Mouse (Mus musculus) hindbrain, postnatal 0 days (tissue): ENCODE results near the gene Pik3r1. TPM values are rescaled to one million over a fixed set of nuclear protein-coding genes. Genes with fewer than 3 reads are reported as not detected.
A peak's percentile ranks its signal among the peaks of the same experiment; 100 is the strongest.

ENCODE experiments used
- ATAC-seq: fragments of 200-750 bp; cut with Nextera tagmentation; 2 replicates; pipeline ENCODE4 v1.8.0; 2017; ENCODE audit warnings: mild to moderate bottlenecking, moderate TSS enrichment, moderate library complexity
- DNase-seq: peaks from one replicate; pipeline ENCODE4 v3.0.0-alpha.2; 2015; ENCODE audit warnings: low spot score
- H3K27ac ChIP-seq: fragments of 300-500 bp; sonication (generic); 2 replicates; pipeline ENCODE4 v1.5.1; 2014; ENCODE audit warnings: mild to moderate bottlenecking
- H3K27me3 ChIP-seq: fragments of 300-500 bp; sonication (generic); 2 replicates; pipeline ENCODE4 v1.6.1; 2014; ENCODE audit warnings: low read length, mixed read lengths; ENCODE audit not compliant: insufficient read depth
- H3K36me3 ChIP-seq: fragments of 300-500 bp; sonication (generic); 2 replicates; pipeline ENCODE4 v1.6.1; 2014; ENCODE audit warnings: low read length, mixed read lengths; ENCODE audit not compliant: insufficient read depth
- H3K4me1 ChIP-seq: fragments of 300-500 bp; sonication (generic); 2 replicates; pipeline ENCODE4 v1.6.1; 2014; ENCODE audit warnings: antibody characterized with exemption, low read length, mixed read lengths; ENCODE audit not compliant: insufficient read depth
- H3K4me2 ChIP-seq: fragments of 300-500 bp; sonication (generic); 2 replicates; pipeline ENCODE4 v1.6.1; 2014; ENCODE audit warnings: low read depth, mild to moderate bottlenecking, low read length, moderate library complexity, mixed read lengths
- H3K4me3 ChIP-seq: fragments of 300-500 bp; sonication (generic); 2 replicates; pipeline ENCODE4 v1.5.1; 2014; ENCODE audit warnings: low read length
- H3K9ac ChIP-seq: fragments of 300-500 bp; sonication (generic); replicated peaks from 2 replicates; pipeline ENCODE4 v1.6.1; 2014; ENCODE audit warnings: mild to moderate bottlenecking, low read length, moderate library complexity, mixed read lengths
- H3K9me3 ChIP-seq: fragments of 300-500 bp; sonication (generic); 2 replicates; pipeline ENCODE4 v1.6.1; 2016; ENCODE audit warnings: low read length, mixed read lengths
- CTCF ChIP-seq: IDR thresholded peaks from 2 replicates; pipeline ENCODE4 v1.5.1; 2016; ENCODE audit warnings: antibody characterized with exemption, control low read depth, low read depth
- WGBS: fragments of 180-500 bp; shearing (Covaris S2); extraction: QIAGEN DNeasy Blood & Tissue Kit; methylation state at CpG from one replicate; pipeline ENCODE4 v1.1.7; 2014; 5-methylcytosine and 5-hydroxymethylcytosine counted together
- polyA plus RNA-seq: library from polyadenylated mRNA; unstranded; fragments of >200 nt; fragmentation: Nextera tagmentation; extraction: Ambion mirVana; gene quantifications from 2 replicates; pipeline ENCODE4 v1.2.1, GENCODE M21; 2015
- total RNA-seq: library from RNA; depleted of rRNA; stranded (reverse); fragments of >200 nt; gene quantifications from 2 replicates; pipeline ENCODE4 v1.2.3, GENCODE M21; 2014

Pik3r1 gene
- total and polyA plus RNA-seq, 2 experiments from 2014 or later: 58.1 to 95.6 TPM

DNA sequence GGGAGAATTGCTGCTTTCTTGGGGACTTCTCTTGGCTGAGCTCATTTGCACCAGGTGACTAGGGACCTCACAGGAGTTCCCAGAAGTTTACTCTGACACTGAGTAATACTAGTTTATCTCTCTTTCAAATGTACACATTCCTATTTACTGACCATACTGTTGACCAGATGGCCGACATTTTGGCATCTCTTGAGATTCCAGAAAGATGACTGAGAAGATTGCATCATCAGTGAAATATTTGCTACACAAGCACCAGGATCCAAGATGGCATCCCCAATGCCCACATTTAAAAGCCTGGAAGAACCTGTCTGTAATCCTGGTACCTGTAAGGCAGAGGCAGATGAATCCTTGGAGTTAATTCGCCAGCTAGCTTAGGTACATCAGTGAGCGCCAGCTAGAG, 41.1 kb downstream of the Pik3r1 start:
- ATAC-seq (no peak), DNase-seq (no peak)
- no peaks in the 10 kb centered on the region for H3K9me3 ChIP-seq
- WGBS: 96% methylated on average over 3 of the region's 3 CpGs
- H3K36me3 ChIP-seq: no peaks in the 10 kb centered on the region
- H3K27ac ChIP-seq: no peak overlapping the region
- no peak for TF ChIP-seq CTCF
- no peak overlapping the region for H3K4me3 ChIP-seq
- no peaks in the 10 kb centered on the region for H3K27me3 ChIP-seq
- H3K4me2 ChIP-seq: no peak overlapping the region
- H3K9ac ChIP-seq: no peak overlapping the region
- H3K4me1 ChIP-seq: peaks cover 5% of the 10 kb centered on the region

GRCm38 (mm10) chr13:101721901-101722595, 46.0 kb downstream of the Pik3r1 start:
- H3K4me2 ChIP-seq: no peak overlapping the region
- no peak overlapping the region for H3K9ac ChIP-seq
- peaks cover 8% of the 10 kb centered on the region; the same call in 1 of the 2 replicates for H3K4me1 ChIP-seq
- WGBS: 79% methylated on average over 9 of the region's 9 CpGs
- no peak for TF ChIP-seq CTCF
- no peak overlapping the region for H3K4me3 ChIP-seq
- no peak for ATAC-seq
- H3K27ac ChIP-seq: no peak overlapping the region
- H3K36me3 ChIP-seq: no peaks in the 10 kb centered on the region
- no peak for DNase-seq
- H3K27me3 ChIP-seq: no peaks in the 10 kb centered on the region
- H3K9me3 ChIP-seq: no peaks in the 10 kb centered on the region

DNA sequence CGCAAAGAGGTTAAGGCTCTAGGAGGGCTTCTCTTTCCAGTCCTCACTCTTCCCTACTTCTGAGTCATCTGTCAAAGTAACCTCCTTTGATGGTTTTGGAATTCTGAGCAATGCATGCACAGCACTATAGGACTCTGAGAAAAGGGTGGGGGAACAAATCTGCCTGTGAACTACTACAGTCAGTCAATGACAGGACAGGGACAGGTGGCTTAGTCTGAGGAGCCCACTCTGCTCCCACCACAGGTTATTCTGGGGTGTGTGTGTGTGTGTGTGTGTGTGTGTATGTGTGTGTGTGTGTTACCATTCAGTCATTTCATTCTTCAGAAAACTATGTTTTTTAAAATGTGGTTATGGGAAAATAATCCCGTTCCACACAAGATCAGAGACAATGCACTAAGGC, 46.9 kb downstream of the Pik3r1 start:
- Histone ChIP-seq H3K9ac (no peak overlapping the region), H3K36me3 (no peaks in the 10 kb centered on the region), H3K4me1 (peaks cover 8% of the 10 kb centered on the region; the same call in 1 of the 2 replicates), H3K27me3 (no peaks in the 10 kb centered on the region), H3K27ac (no peak overlapping the region), H3K4me3 (no peak overlapping the region), H3K4me2 (no peak overlapping the region), H3K9me3 (no peaks in the 10 kb centered on the region)
- no peak for TF ChIP-seq CTCF
- 97% methylated on average over 1 of the region's 2 CpGs for WGBS
- DNase-seq (no peak), ATAC-seq (0 out of 2 replicates have a peak, but pooled peaks have one; percentile 40)

- Histone ChIP-seq H3K36me3 (no peaks in the 10 kb centered on the region), H3K9me3 (no peaks in the 10 kb centered on the region), H3K27ac (no peak overlapping the region), H3K9ac (no peak overlapping the region), H3K4me2 (peak overlapping the region; percentile 45), H3K4me1 (peaks cover 8% of the 10 kb centered on the region; the same call in 1 of the 2 replicates), H3K27me3 (no peaks in the 10 kb centered on the region), H3K4me3 (no peak overlapping the region)
- DNase-seq (peak; percentile 92), ATAC-seq (peak; percentile 72)
- WGBS: 6% methylated on average over 11 of the region's 11 CpGs
- peak; percentile 86 for TF ChIP-seq CTCF
These were observed 48.6 kb downstream of the Pik3r1 start for GRCm38 (mm10) chr13:101719312-101719870.

- 61% methylated on average over 7 of the region's 7 CpGs for WGBS
- H3K27ac ChIP-seq: no peak overlapping the region
- DNase-seq: no peak
These were observed 49.3 kb downstream of the Pik3r1 start for GRCm38 (mm10) chr13:101718744-101719143.

GRCm38 (mm10) chr13:101717836-101718235, 50.2 kb downstream of the Pik3r1 start:
- WGBS: 72% methylated on average over 6 of the region's 6 CpGs
- no peaks in the 10 kb centered on the region for H3K27me3 ChIP-seq
- no peaks in the 10 kb centered on the region for H3K9me3 ChIP-seq
- no peak for TF ChIP-seq CTCF
- H3K27ac ChIP-seq: no peak overlapping the region
- no peak overlapping the region for H3K4me3 ChIP-seq
- H3K4me2 ChIP-seq: no peak overlapping the region
- H3K36me3 ChIP-seq: no peaks in the 10 kb centered on the region
- H3K9ac ChIP-seq: no peak overlapping the region
- ATAC-seq: no peak
- peaks cover 8% of the 10 kb centered on the region; the same call in 1 of the 2 replicates for H3K4me1 ChIP-seq
- no peak for DNase-seq

More at GRCm38 (mm10) chr13:101718744-101719143, 49.3 kb downstream of the Pik3r1 start:
- H3K9me3 ChIP-seq: no peaks in the 10 kb centered on the region
- no peaks in the 10 kb centered on the region for H3K27me3 ChIP-seq
- ATAC-seq: no peak
- peak overlapping the region; percentile 45; the same call in 1 of the 2 replicates for H3K4me2 ChIP-seq
- no peak overlapping the region for H3K9ac ChIP-seq
- peaks cover 8% of the 10 kb centered on the region; the same call in 1 of the 2 replicates for H3K4me1 ChIP-seq
- no peak for TF ChIP-seq CTCF
- no peaks in the 10 kb centered on the region for H3K36me3 ChIP-seq
- H3K4me3 ChIP-seq: no peak overlapping the region
